Mouse (Mus musculus): ENCODE measurements around the gene 9530077C05Rik. TPM values are rescaled to one million over a fixed set of nuclear protein-coding genes. Genes with fewer than 3 reads are reported as not detected.
A peak's percentile ranks its signal among the peaks of the same experiment; 100 is the strongest.

Gene 9530077C05Rik
- polyA plus RNA-seq, 1 experiment from 2014 or later = 2.9 TPM

DNA sequence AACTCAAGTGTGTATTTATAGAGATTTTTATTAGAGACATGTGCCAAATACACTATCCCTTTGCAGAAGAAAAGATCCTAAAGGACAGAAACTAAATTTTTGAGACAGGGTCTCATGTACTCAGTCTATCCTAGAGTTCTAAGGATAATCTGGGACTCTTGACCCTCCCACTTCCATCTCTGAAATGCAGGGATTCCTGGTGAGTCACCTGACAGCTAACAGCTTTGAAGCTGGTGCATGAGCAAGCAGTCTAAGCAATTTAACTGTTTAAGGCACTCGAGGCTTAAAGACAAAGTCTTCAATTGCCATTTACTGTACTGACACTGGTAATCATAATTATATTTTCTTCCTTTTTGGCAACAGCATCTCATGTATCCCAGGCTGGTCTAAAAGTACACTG lies 11.2 kb downstream of the 9530077C05Rik start:
- no peak overlapping the region for H3K27ac ChIP-seq
- no peaks in the 10 kb centered on the region for H3K36me3 ChIP-seq
- H3K9me3 ChIP-seq = no peaks in the 10 kb centered on the region
- 50% methylated on average over 1 of the region's 1 CpGs for WGBS
- H3K4me2 ChIP-seq (replicated peaks) = no peak overlapping the region
- ATAC-seq = no peak
- H3K27me3 ChIP-seq (replicated peaks) = no peaks in the 10 kb centered on the region
- H3K9ac ChIP-seq = no peak overlapping the region
- H3K4me1 ChIP-seq (replicated peaks) = no peaks in the 10 kb centered on the region; the same call in 1 of the 2 replicates
- H3K4me3 ChIP-seq (replicated peaks) = no peak overlapping the region

DNA sequence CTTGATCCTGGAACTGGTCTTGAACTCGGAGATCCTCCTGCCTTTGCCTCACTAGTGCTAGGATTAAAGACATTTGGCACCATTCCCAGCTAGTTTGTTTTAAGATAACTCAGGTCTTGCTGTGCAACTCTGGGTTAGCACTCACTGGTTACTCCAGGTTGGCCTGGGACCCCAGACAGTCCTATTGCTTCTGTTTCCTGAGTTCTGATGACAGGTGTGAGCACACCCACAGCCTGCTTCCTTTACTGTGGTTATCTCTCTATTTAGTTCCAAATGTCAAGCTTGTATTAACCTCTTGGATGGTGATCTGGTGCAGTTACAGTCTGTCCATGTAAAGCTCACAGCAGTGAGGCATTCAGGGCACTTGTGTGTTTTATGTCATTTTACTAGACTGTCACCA lies 12.2 kb downstream of the 9530077C05Rik start:
- Histone ChIP-seq H3K9ac (no peak overlapping the region), H3K27ac (no peak overlapping the region), H3K4me2 (replicated peaks) (no peak overlapping the region), H3K27me3 (replicated peaks) (no peaks in the 10 kb centered on the region), H3K9me3 (no peaks in the 10 kb centered on the region), H3K36me3 (no peaks in the 10 kb centered on the region), H3K4me1 (replicated peaks) (peaks cover 2% of the 10 kb centered on the region; the same call in 1 of the 2 replicates), H3K4me3 (replicated peaks) (no peak overlapping the region)
- WGBS = 61% methylated on average over 1 of the region's 1 CpGs
- no peak for ATAC-seq

DNA sequence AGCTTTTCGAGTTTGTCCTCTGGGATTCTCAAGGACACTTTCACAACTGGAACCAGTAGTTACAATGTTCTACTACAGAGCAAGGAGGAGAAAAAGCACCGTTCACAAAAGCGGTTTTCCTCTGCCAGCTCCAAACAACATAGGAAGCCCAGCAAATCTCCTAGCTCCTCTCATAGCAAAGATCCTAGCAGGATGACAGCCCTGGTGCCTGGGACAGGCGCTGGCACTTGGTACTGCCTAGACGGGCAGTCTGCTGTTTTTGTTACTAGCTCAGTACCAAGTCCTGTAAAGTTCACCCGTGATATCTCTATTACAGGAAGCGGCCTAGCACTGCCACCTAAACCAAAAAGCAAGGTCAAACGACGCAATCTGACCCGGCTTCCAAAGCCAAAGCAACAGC lies 12.9 kb downstream of the 9530077C05Rik start:
- no peak for ATAC-seq
- H3K9ac ChIP-seq = no peak overlapping the region
- 70% methylated on average over 10 of the region's 10 CpGs for WGBS

DNA sequence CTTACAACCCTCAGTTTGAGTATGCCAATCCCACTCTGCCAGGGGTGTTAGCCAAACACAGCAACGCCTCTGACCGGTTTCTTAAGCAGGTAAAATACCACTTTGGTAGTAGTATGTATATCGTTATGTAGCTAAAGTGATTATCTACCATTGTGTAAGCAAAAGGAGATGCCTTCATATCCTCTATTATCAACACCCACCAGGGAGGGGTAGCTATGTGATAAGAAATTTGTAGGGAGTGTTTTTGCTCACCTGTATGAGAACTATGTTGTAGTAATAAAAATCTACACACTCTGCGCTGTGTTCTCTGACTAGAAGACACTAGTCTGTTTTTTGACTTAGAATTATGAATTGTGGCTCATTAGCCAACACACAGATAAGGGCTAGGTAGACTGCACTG lies 13.4 kb downstream of the 9530077C05Rik start:
- H3K4me2 ChIP-seq (replicated peaks) = no peak overlapping the region
- WGBS = 88% methylated on average over 4 of the region's 4 CpGs
- H3K36me3 ChIP-seq = no peaks in the 10 kb centered on the region
- ATAC-seq = no peak
- H3K27me3 ChIP-seq (replicated peaks) = no peaks in the 10 kb centered on the region
- H3K27ac ChIP-seq = no peak overlapping the region
- H3K9ac ChIP-seq = no peak overlapping the region
- no peak overlapping the region for H3K4me3 ChIP-seq (replicated peaks)
- H3K9me3 ChIP-seq = no peaks in the 10 kb centered on the region
- H3K4me1 ChIP-seq (replicated peaks) = peaks cover 3% of the 10 kb centered on the region; the same call in 1 of the 2 replicates

More for the DNA sequence above, 12.9 kb downstream of the 9530077C05Rik start:
- H3K36me3 ChIP-seq = no peaks in the 10 kb centered on the region
- no peaks in the 10 kb centered on the region for H3K27me3 ChIP-seq (replicated peaks)
- peaks cover 3% of the 10 kb centered on the region; the same call in 1 of the 2 replicates for H3K4me1 ChIP-seq (replicated peaks)
- no peak overlapping the region for H3K27ac ChIP-seq
- no peaks in the 10 kb centered on the region for H3K9me3 ChIP-seq
- no peak overlapping the region for H3K4me2 ChIP-seq (replicated peaks)
- no peak overlapping the region for H3K4me3 ChIP-seq (replicated peaks)

DNA sequence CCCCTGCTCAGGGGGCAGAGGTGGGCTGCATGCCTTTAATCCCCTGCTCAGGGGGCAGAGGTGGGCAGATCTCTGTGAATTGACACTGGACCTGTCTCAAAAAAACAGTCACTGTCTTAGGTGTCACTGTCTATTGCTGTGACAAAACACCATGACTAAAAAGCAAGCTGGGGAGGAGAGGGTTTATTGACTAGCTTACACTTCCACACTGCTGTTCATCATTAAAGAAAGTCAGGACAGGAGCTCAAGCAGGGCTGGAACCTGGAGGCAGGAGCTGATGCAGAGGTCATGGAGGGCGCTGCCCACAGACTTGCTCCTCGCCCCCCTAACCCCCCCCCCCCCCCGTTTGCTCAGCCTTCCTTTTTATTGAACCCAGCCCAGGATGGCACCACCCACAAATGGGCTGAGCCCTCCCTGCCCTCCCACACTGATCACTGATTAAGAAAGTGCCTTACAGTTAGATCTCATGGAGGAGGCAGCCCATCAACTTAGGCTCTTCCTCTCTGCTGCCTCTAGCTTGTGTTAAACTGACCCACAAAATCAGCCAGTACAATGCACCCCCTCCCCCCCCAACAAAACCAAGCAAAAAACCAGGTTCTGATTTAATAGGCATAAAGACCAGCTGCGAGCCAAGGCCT lies 16.8 kb downstream of the 9530077C05Rik start:
- ATAC-seq = no peak
- Histone ChIP-seq H3K9ac (no peak overlapping the region), H3K27ac (no peak overlapping the region), H3K27me3 (replicated peaks) (no peaks in the 10 kb centered on the region), H3K4me2 (replicated peaks) (no peak overlapping the region), H3K4me3 (replicated peaks) (no peak overlapping the region), H3K36me3 (no peaks in the 10 kb centered on the region), H3K4me1 (replicated peaks) (peaks cover 3% of the 10 kb centered on the region; the same call in 1 of the 2 replicates), H3K9me3 (no peaks in the 10 kb centered on the region)
- 40% methylated on average over 4 of the region's 4 CpGs for WGBS

DNA sequence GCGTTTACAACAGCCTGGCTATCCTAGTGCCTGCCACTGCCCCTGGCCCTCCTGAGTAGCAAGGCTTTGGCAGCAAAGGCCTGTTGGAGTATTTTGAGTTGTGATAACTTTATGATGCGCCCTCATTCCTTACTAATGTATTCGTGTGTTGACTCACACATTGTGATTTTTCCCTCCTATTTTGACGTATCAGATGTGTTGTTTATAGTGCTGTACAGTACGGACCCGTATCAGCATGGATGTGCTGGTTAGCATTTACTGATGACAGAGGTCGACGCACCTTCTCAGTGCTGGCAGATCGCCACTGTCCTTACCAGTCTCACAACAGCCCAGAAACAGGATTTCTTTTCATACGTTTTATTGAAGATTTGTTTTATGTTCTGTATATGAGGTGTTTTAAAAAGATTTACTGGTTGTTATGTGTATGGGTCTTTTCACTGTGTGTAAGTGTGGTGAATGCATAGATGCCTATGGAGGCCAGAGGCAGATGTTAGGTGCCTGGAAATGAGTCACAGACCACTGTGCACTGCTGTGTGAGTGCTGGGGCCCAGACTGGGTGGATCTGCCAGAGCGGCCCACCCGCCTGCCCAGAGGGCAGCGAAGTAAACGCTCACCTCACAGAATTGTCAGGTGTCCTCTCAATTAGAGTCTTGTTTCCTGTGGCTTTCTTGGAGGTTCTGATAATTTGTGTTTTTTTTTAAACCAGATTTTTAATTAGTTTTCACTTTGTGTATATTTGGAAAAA lies 17.5 kb downstream of the 9530077C05Rik start:
- Histone ChIP-seq H3K9ac (no peak overlapping the region), H3K4me2 (replicated peaks) (no peak overlapping the region), H3K27me3 (replicated peaks) (no peaks in the 10 kb centered on the region), H3K4me1 (replicated peaks) (peaks cover 3% of the 10 kb centered on the region; the same call in 1 of the 2 replicates), H3K9me3 (no peaks in the 10 kb centered on the region), H3K36me3 (no peaks in the 10 kb centered on the region), H3K27ac (no peak overlapping the region), H3K4me3 (replicated peaks) (no peak overlapping the region)
- no peak for ATAC-seq
- WGBS = 67% methylated on average over 14 of the region's 14 CpGs

DNA sequence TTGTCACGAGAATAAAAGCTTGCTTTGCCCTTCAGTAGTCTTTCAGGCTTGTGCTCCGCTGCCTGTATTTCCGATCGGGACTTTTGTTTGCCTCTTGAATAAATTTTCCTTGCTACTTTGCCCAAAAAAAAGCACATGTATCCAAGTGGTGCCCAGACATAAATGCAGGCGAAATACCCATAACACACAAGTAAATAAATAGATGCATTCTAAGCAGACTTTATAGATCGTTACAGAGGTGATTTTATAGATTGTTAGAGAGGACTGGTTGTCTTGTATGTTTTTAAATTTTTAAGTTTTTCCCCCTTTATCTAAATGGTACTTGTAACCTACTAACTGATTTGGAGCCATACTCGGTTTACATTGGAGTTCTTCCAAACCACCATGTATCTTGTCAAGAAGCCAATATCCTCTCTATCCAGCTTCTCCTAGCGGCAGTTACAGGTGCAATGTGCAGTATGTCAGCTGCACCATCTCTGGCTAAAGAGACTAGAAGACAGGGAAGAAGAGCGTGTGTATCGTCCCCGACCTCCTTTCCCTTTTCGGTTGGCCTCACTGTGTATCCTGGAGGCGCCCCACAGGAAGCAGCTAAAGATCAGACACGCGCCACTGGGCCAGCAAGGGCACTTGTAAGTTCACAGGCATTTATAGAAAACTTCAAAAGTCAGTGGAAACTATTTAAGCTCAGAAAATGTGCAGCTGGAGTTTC lies 18.4 kb downstream of the 9530077C05Rik start:
- no peak overlapping the region for H3K4me3 ChIP-seq (replicated peaks)

DNA sequence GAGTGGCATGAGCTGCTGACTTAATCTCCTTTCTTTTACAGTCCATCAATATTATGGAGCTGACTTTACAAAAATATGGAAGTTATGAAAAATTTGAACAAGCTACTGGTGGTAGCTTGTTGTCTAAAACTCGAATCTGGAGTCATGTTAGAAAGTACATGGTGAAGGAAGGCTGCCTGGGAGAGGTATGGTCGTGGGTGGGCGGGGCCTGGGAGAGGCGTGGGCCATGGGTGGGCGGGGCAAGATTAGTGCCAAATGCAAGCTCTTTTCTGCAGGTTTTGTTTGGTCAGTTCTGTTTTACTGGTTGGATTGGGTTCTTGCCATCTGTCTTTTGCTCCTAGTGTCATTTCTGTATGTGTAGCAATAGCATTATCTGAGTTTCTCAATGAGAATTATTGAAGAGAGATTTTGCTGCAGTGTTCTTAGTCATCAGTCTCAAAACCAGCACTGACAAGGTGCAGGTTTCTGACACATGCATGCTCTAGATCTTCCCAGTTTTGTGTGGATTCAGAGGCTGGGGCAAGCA lies 19.1 kb downstream of the 9530077C05Rik start:
- no peak for ATAC-seq
- H3K27ac ChIP-seq = no peak overlapping the region
- H3K9ac ChIP-seq = no peak overlapping the region

More for the DNA sequence above, 18.4 kb downstream of the 9530077C05Rik start:
- Histone ChIP-seq H3K27me3 (replicated peaks) (no peaks in the 10 kb centered on the region), H3K36me3 (no peaks in the 10 kb centered on the region), H3K9ac (no peak overlapping the region), H3K9me3 (no peaks in the 10 kb centered on the region), H3K4me1 (replicated peaks) (0 out of 2 replicates have a peak, but pooled peaks cover 3% of the 10 kb centered on the region), H3K4me2 (replicated peaks) (0 out of 2 replicates have a peak overlapping the region, but pooled peaks have one; percentile 7), H3K27ac (no peak overlapping the region)
- WGBS = 51% methylated on average over 15 of the region's 15 CpGs
- ATAC-seq = 0 out of 2 replicates have a peak, but pooled peaks have one; percentile 41

DNA sequence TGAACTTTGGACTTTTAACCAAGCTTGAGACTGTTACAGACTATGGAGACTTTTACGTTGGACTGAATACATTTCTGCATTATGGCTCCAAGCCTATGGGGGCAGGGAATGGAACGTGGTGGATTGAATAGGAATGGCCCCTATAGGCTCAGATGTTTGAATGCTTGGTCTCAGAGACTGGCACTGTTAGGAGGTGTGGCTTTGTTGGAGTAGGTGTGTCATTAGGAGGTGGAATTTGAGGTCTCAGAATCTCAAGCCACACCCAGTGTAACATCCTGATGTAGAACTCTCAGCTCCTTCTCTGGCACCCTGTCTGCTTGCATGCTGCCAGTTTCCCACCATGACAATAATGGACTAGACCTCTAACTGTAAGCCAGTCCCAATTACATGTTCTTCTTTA lies 21.9 kb downstream of the 9530077C05Rik start:
- no peak for ATAC-seq
- Histone ChIP-seq H3K9ac (no peak overlapping the region), H3K4me3 (replicated peaks) (no peak overlapping the region), H3K4me2 (replicated peaks) (no peak overlapping the region), H3K27ac (no peak overlapping the region), H3K9me3 (no peaks in the 10 kb centered on the region), H3K27me3 (replicated peaks) (no peaks in the 10 kb centered on the region), H3K36me3 (no peaks in the 10 kb centered on the region), H3K4me1 (replicated peaks) (0 out of 2 replicates have a peak, but pooled peaks cover 3% of the 10 kb centered on the region)
- 67% methylated on average over 2 of the region's 2 CpGs for WGBS

More for the DNA sequence above, 19.1 kb downstream of the 9530077C05Rik start:
- Histone ChIP-seq H3K4me2 (replicated peaks) (no peak overlapping the region), H3K4me1 (replicated peaks) (0 out of 2 replicates have a peak, but pooled peaks cover 3% of the 10 kb centered on the region), H3K27me3 (replicated peaks) (no peaks in the 10 kb centered on the region), H3K4me3 (replicated peaks) (no peak overlapping the region), H3K36me3 (no peaks in the 10 kb centered on the region), H3K9me3 (no peaks in the 10 kb centered on the region)
- WGBS = 30% methylated on average over 5 of the region's 5 CpGs

DNA sequence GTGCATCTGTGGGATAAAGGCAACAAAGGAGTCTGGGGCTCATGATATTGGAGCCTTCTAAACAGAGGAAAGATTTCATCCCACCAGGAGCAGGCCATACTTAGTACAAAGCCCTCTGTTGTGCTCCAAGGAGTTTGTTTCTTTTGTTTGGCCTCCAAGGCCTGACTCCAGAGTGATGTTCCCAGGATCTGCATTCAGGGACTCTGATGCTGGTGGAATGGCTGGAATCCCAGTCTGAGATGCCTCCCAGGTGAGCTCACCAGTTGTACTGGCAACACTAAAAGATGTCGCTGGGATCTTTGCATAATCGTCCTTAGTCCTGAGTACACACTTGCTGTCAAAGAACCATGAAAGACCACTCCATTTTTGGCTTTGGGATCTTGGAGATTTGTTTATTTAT lies 22.8 kb downstream of the 9530077C05Rik start:
- H3K4me1 ChIP-seq (replicated peaks) = no peaks in the 10 kb centered on the region
- H3K4me3 ChIP-seq (replicated peaks) = no peak overlapping the region
- H3K27me3 ChIP-seq (replicated peaks) = no peaks in the 10 kb centered on the region
- H3K36me3 ChIP-seq = no peaks in the 10 kb centered on the region
- H3K4me2 ChIP-seq (replicated peaks) = no peak overlapping the region
- no peak overlapping the region for H3K9ac ChIP-seq
- no peak for ATAC-seq
- no peak overlapping the region for H3K27ac ChIP-seq
- 83% methylated on average over 2 of the region's 2 CpGs for WGBS
- H3K9me3 ChIP-seq = no peaks in the 10 kb centered on the region

DNA sequence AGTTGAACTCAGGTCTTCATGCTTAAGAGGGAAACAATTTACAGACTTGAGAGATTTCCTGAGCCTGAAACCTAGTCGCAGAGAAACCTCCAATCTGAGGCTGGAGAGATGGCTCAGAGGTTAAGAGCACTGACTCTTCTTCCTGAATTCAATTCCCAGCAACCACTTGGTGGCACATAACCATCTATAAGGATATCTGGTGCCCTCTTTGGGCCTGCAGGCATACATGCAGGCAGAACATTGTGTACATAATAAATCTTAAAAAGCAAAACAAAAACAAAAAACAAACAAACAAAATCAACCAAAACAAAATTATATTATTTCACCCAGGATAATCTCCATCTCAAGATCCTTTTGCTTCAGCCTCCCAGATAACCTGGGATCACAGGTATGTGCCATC lies 27.5 kb downstream of the 9530077C05Rik start:
- no peaks in the 10 kb centered on the region for H3K9me3 ChIP-seq
- ATAC-seq = no peak
- no peaks in the 10 kb centered on the region for H3K4me1 ChIP-seq (replicated peaks)
- 71% methylated on average over 1 of the region's 1 CpGs for WGBS
- no peak overlapping the region for H3K27ac ChIP-seq
- H3K4me2 ChIP-seq (replicated peaks) = no peak overlapping the region
- H3K9ac ChIP-seq = no peak overlapping the region
- H3K36me3 ChIP-seq = no peaks in the 10 kb centered on the region
- H3K27me3 ChIP-seq (replicated peaks) = no peaks in the 10 kb centered on the region
- H3K4me3 ChIP-seq (replicated peaks) = no peak overlapping the region

DNA sequence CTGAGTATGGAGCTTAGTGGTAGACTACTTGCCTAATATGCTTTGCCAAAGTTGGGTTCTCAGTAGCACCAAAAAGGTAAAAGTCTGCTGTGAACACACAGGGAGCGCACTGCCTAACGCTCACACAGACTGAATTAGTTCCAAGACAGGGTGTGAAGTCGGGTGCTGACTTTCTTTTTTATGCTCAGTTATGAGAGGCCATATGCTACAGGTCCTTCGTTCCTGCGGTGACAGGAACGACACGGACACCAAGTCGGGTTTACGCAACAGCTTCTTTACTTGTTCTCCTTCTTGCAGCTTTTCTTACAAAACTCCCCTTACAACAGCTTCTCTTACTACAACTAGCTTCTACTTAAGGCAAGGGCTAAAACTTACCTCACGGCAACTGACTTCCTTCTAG lies 31.8 kb downstream of the 9530077C05Rik start:
- 0 out of 2 replicates have a peak, but pooled peaks cover 5% of the 10 kb centered on the region for H3K36me3 ChIP-seq
- H3K27me3 ChIP-seq (replicated peaks) = no peaks in the 10 kb centered on the region
- 86% methylated on average over 10 of the region's 10 CpGs for WGBS
- H3K4me2 ChIP-seq (replicated peaks) = no peak overlapping the region
- no peak for ATAC-seq
- H3K9me3 ChIP-seq = no peaks in the 10 kb centered on the region
- H3K9ac ChIP-seq = no peak overlapping the region
- no peaks in the 10 kb centered on the region for H3K4me1 ChIP-seq (replicated peaks)
- H3K27ac ChIP-seq = no peak overlapping the region
- no peak overlapping the region for H3K4me3 ChIP-seq (replicated peaks)
